Mouse (Mus musculus) lung, embryonic 15.5 days (tissue): ENCODE measurements around the gene Fam171a2. TPM values are rescaled to one million over a fixed set of nuclear protein-coding genes. Genes with fewer than 3 reads are reported as not detected.

Experiments
- ATAC-seq: fragments of 200-750 bp; cut with Nextera tagmentation; 2 replicates; pipeline ENCODE4 v1.8.0; 2017; ENCODE audit warnings: moderate number of reproducible peaks, borderline replicate concordance; ENCODE audit not compliant: low FRiP score, low TSS enrichment; ENCODE audit errors: extremely low read depth
- H3K27ac ChIP-seq: fragments of 300-500 bp; sonication (generic); 2 replicates; pipeline ENCODE4 v1.5.1; 2015; ENCODE audit warnings: moderate library complexity, mild to moderate bottlenecking, inconsistent platforms
- H3K27me3 ChIP-seq: fragments of 300-500 bp; sonication (generic); 2 replicates; pipeline ENCODE4 v1.6.1; 2015; ENCODE audit warnings: inconsistent platforms
- H3K36me3 ChIP-seq: fragments of 300-500 bp; sonication (generic); 2 replicates; pipeline ENCODE4 v1.6.1; 2015; ENCODE audit warnings: inconsistent platforms
- H3K4me1 ChIP-seq: fragments of 300-500 bp; sonication (generic); 2 replicates; pipeline ENCODE4 v1.6.1; 2015; ENCODE audit warnings: inconsistent platforms
- H3K4me2 ChIP-seq: fragments of 300-500 bp; sonication (generic); 2 replicates; pipeline ENCODE4 v1.6.1; 2015; ENCODE audit warnings: inconsistent platforms, mild to moderate bottlenecking, moderate library complexity
- H3K4me3 ChIP-seq: fragments of 300-500 bp; sonication (generic); 2 replicates; pipeline ENCODE4 v1.5.1; 2015; ENCODE audit warnings: mild to moderate bottlenecking, inconsistent platforms
- H3K9ac ChIP-seq: fragments of 300-500 bp; sonication (generic); 2 replicates; pipeline ENCODE4 v1.6.1; 2015; ENCODE audit warnings: inconsistent platforms
- H3K9me3 ChIP-seq: fragments of 300-500 bp; sonication (generic); 2 replicates; pipeline ENCODE4 v1.6.1; 2016; ENCODE audit warnings: inconsistent platforms
- WGBS: fragments of 180-500 bp; shearing (Covaris S2); methylation state at CpG from one replicate; pipeline ENCODE4 v1.1.7; 2015; 5-methylcytosine and 5-hydroxymethylcytosine counted together
- polyA plus RNA-seq: library from polyadenylated mRNA; unstranded; fragments of >200 nt; fragmentation: Nextera tagmentation; extraction: Ambion mirVana; gene quantifications from 2 replicates; pipeline ENCODE4 v1.2.1, GENCODE M21; 2015

Fam171a2 gene
- polyA plus RNA-seq, result 4.7 and 6.9 TPM in 2 replicates

GRCm38 (mm10) chr11:102447497-102447896, at the start of gene Fam171a2:
Fam171a2 (minus strand) TSS chr11:102447682.
- H3K9me3 ChIP-seq, result no peaks in the 10 kb centered on the region
- H3K36me3 ChIP-seq, result peaks cover 4% of the 10 kb centered on the region
- H3K27ac ChIP-seq, result peak within 1 kb of the TSS; percentile 92
- ATAC-seq, result peak; percentile 63; the same call in 1 of the 2 replicates
- under 1% methylated on average over 40 of the region's 40 CpGs for WGBS
- H3K9ac ChIP-seq, result peak within 1 kb of the TSS; percentile 98
- peaks cover 56% of the 10 kb centered on the region for H3K4me1 ChIP-seq
- no peaks in the 10 kb centered on the region; the same call in 1 of the 2 replicates for H3K27me3 ChIP-seq
- H3K4me3 ChIP-seq, result peak within 1 kb of the TSS; percentile 96
- peak within 1 kb of the TSS; percentile 91 for H3K4me2 ChIP-seq

- no peak overlapping the region for H3K9ac ChIP-seq
- 60% methylated on average over 2 of the region's 2 CpGs for WGBS
- peaks cover 52% of the 10 kb centered on the region for H3K36me3 ChIP-seq
These were observed 49.2 kb upstream of the Fam171a2 start for GRCm38 (mm10) chr11:102496732-102497131.

GRCm38 (mm10) chr11:102496206-102496605, 48.7 kb upstream of the Fam171a2 start:
- ATAC-seq, result no peak
- Histone ChIP-seq H3K27me3 (no peaks in the 10 kb centered on the region), H3K4me1 (no peaks in the 10 kb centered on the region), H3K36me3 (peaks cover 50% of the 10 kb centered on the region), H3K9ac (no peak overlapping the region), H3K4me2 (no peak overlapping the region), H3K9me3 (no peaks in the 10 kb centered on the region), H3K4me3 (no peak overlapping the region), H3K27ac (no peak overlapping the region)
- WGBS, result 90% methylated on average over 2 of the region's 2 CpGs

More at GRCm38 (mm10) chr11:102496732-102497131, 49.2 kb upstream of the Fam171a2 start:
- ATAC-seq, result no peak
- Histone ChIP-seq H3K27ac (no peak overlapping the region), H3K27me3 (no peaks in the 10 kb centered on the region), H3K4me2 (no peak overlapping the region), H3K9me3 (no peaks in the 10 kb centered on the region), H3K4me1 (no peaks in the 10 kb centered on the region), H3K4me3 (no peak overlapping the region)

- Histone ChIP-seq H3K9ac (no peak overlapping the region), H3K4me2 (no peak overlapping the region), H3K4me3 (no peak overlapping the region), H3K27ac (no peak overlapping the region), H3K27me3 (no peaks in the 10 kb centered on the region), H3K4me1 (no peaks in the 10 kb centered on the region), H3K36me3 (peaks cover 46% of the 10 kb centered on the region), H3K9me3 (no peaks in the 10 kb centered on the region)
- 93% methylated on average over 5 of the region's 5 CpGs for WGBS
- no peak for ATAC-seq
These were observed 48.3 kb upstream of the Fam171a2 start for GRCm38 (mm10) chr11:102495742-102496141.

DNA sequence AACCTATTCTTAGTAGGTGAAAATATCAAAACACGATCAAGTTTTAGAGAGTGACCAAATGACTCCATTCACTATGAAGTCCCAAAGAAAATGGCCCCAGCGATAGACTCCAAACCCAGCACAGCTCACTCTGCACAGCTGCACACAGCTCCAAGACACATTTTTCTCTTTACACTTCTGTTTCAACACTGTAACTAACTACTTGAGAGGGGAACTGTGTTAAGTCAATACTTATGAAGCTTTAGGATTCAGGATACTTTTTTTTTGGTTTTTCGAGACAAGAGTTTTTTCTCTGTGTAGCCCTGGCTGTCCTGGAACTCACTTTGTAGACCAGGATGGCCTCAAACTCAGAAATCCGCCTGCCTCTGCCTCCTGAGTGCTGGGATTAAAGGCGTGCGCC, 47.6 kb upstream of the Fam171a2 start:
- 90% methylated on average over 6 of the region's 6 CpGs for WGBS
- Histone ChIP-seq H3K4me1 (no peaks in the 10 kb centered on the region), H3K36me3 (peaks cover 41% of the 10 kb centered on the region), H3K9me3 (no peaks in the 10 kb centered on the region), H3K4me2 (no peak overlapping the region), H3K4me3 (no peak overlapping the region), H3K27me3 (no peaks in the 10 kb centered on the region), H3K27ac (no peak overlapping the region), H3K9ac (no peak overlapping the region)
- no peak for ATAC-seq

- 83% methylated on average over 7 of the region's 7 CpGs for WGBS
- Histone ChIP-seq H3K36me3 (peaks cover 35% of the 10 kb centered on the region), H3K9ac (no peak overlapping the region), H3K4me1 (no peaks in the 10 kb centered on the region), H3K4me2 (no peak overlapping the region), H3K27me3 (no peaks in the 10 kb centered on the region), H3K4me3 (no peak overlapping the region), H3K27ac (no peak overlapping the region), H3K9me3 (no peaks in the 10 kb centered on the region)
- no peak for ATAC-seq
These were observed 46.7 kb upstream of the Fam171a2 start for GRCm38 (mm10) chr11:102494063-102494650.

DNA sequence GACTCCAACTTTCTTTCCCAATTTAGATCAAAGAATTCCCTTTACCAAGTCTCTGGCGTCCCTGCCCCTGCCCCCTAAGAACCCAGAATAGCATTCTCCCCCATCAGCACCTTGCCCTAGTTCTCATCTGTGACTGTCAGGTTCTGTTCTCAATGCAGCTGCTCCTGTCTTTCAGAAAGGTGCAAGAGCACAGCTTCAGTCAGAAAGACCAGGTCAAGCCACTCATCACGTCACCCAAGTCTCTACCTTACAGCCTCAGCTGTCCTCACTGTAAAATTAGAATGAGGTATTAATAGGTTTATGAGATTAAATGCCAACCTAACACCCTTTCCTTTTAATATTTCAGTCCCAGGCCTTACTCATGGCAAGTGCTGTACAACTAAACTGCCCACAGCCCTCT, 45.8 kb upstream of the Fam171a2 start:
- Histone ChIP-seq H3K27ac (no peak overlapping the region), H3K4me1 (no peaks in the 10 kb centered on the region), H3K4me2 (no peak overlapping the region), H3K9ac (no peak overlapping the region), H3K9me3 (no peaks in the 10 kb centered on the region), H3K36me3 (peaks cover 27% of the 10 kb centered on the region), H3K27me3 (no peaks in the 10 kb centered on the region), H3K4me3 (no peak overlapping the region)
- ATAC-seq, result no peak
- 85% methylated on average over 2 of the region's 2 CpGs for WGBS

GRCm38 (mm10) chr11:102487901-102488300, 40.4 kb upstream of the Fam171a2 start:
- H3K9ac ChIP-seq, result no peak overlapping the region
- no peaks in the 10 kb centered on the region for H3K27me3 ChIP-seq
- H3K27ac ChIP-seq, result no peak overlapping the region
- H3K4me2 ChIP-seq, result no peak overlapping the region
- no peak overlapping the region for H3K4me3 ChIP-seq
- no peaks in the 10 kb centered on the region for H3K9me3 ChIP-seq
- 79% methylated on average over 2 of the region's 2 CpGs for WGBS
- ATAC-seq, result no peak
- peaks cover 34% of the 10 kb centered on the region for H3K36me3 ChIP-seq
- H3K4me1 ChIP-seq, result no peaks in the 10 kb centered on the region

DNA sequence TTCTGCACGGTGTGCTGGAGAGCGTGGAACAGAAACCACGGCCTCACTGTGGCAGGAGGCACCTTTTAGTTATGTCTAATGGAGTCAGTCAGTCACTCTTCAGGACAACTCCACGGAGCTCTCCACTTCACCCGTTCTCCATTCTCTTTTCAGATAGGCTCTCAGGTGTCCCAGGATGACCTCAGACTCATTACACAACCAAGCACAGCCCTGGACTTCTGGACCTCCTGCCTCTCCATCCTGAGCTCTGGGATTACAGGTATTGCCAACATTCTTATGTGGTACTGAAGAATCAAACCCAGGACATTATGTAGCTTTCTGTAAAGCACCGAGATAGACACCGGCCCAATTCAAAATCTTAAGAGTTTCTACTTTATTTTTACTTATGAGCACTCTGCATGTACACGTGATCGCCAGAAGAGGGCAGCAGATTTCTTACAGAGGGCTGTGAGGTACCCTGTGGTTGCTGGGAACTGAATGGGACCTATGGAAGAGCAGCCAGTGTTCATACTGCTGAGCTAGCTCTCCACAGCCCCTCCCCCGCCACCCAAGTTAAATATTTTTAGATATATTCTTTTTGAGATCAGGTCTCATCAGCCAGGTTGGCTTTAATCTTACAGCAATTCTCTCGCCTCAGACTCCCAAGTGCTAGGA, 39.4 kb upstream of the Fam171a2 start:
- H3K9me3 ChIP-seq, result no peaks in the 10 kb centered on the region
- H3K4me1 ChIP-seq, result no peaks in the 10 kb centered on the region
- no peak overlapping the region for H3K9ac ChIP-seq
- no peak overlapping the region for H3K27ac ChIP-seq
- no peak overlapping the region for H3K4me2 ChIP-seq
- no peaks in the 10 kb centered on the region for H3K27me3 ChIP-seq
- 65% methylated on average over 11 of the region's 11 CpGs for WGBS
- H3K4me3 ChIP-seq, result no peak overlapping the region
- ATAC-seq, result peak; percentile 74; the same call in 1 of the 2 replicates
- peaks cover 35% of the 10 kb centered on the region for H3K36me3 ChIP-seq

- no peak overlapping the region for H3K9ac ChIP-seq
- H3K4me3 ChIP-seq, result no peak overlapping the region
- no peak for ATAC-seq
- H3K4me1 ChIP-seq, result no peaks in the 10 kb centered on the region
- H3K27ac ChIP-seq, result no peak overlapping the region
- no peak overlapping the region for H3K4me2 ChIP-seq
- WGBS, result 91% methylated on average over 10 of the region's 10 CpGs
- no peaks in the 10 kb centered on the region for H3K27me3 ChIP-seq
- peaks cover 76% of the 10 kb centered on the region for H3K36me3 ChIP-seq
- no peaks in the 10 kb centered on the region for H3K9me3 ChIP-seq
These were observed 34.3 kb upstream of the Fam171a2 start for GRCm38 (mm10) chr11:102481779-102482178.

GRCm38 (mm10) chr11:102480897-102481296, 33.4 kb upstream of the Fam171a2 start:
- Histone ChIP-seq H3K9ac (no peak overlapping the region), H3K27me3 (no peaks in the 10 kb centered on the region), H3K36me3 (peaks cover 68% of the 10 kb centered on the region), H3K4me3 (no peak overlapping the region), H3K9me3 (no peaks in the 10 kb centered on the region), H3K27ac (no peak overlapping the region), H3K4me1 (no peaks in the 10 kb centered on the region), H3K4me2 (no peak overlapping the region)
- WGBS, result 90% methylated on average over 4 of the region's 4 CpGs
- no peak for ATAC-seq

GRCm38 (mm10) chr11:102480111-102480510, 32.6 kb upstream of the Fam171a2 start:
- Histone ChIP-seq H3K9me3 (no peaks in the 10 kb centered on the region), H3K27me3 (no peaks in the 10 kb centered on the region), H3K9ac (no peak overlapping the region), H3K4me1 (no peaks in the 10 kb centered on the region), H3K4me2 (no peak overlapping the region), H3K4me3 (no peak overlapping the region), H3K27ac (no peak overlapping the region), H3K36me3 (peaks cover 62% of the 10 kb centered on the region)
- 94% methylated on average over 15 of the region's 15 CpGs for WGBS
- ATAC-seq, result no peak
